Mouse (Mus musculus) hindbrain, embryonic 15.5 days (tissue): ENCODE results near the gene Pax3. TPM values are rescaled to one million over a fixed set of nuclear protein-coding genes. Genes with fewer than 3 reads are reported as not detected.

ENCODE experiments used
- ATAC-seq: fragments of 200-750 bp; cut with Nextera tagmentation; 2 replicates; pipeline ENCODE4 v1.8.0; 2017; ENCODE audit warnings: low read depth, moderate number of reproducible peaks, moderate TSS enrichment; ENCODE audit not compliant: low FRiP score
- H3K27ac ChIP-seq: fragments of 300-500 bp; sonication (generic); replicated peaks from 2 replicates; pipeline ENCODE4 v1.5.1; 2015; ENCODE audit warnings: mild to moderate bottlenecking, inconsistent platforms
- H3K27me3 ChIP-seq: fragments of 300-500 bp; sonication (generic); 2 replicates; pipeline ENCODE4 v1.6.1; 2015; ENCODE audit warnings: control low read depth, inconsistent platforms
- H3K36me3 ChIP-seq: fragments of 300-500 bp; sonication (generic); 2 replicates; pipeline ENCODE4 v1.6.1; 2015; ENCODE audit warnings: control low read depth, inconsistent platforms
- H3K4me1 ChIP-seq: fragments of 300-500 bp; sonication (generic); replicated peaks from 2 replicates; pipeline ENCODE4 v1.6.1; 2015; ENCODE audit warnings: control low read depth, inconsistent platforms
- H3K4me2 ChIP-seq: fragments of 300-500 bp; sonication (generic); 2 replicates; pipeline ENCODE4 v1.6.1; 2015; ENCODE audit warnings: moderate library complexity, mild to moderate bottlenecking, inconsistent platforms
- H3K4me3 ChIP-seq: fragments of 300-500 bp; sonication (generic); 2 replicates; pipeline ENCODE4 v1.5.1; 2015; ENCODE audit warnings: mild to moderate bottlenecking, inconsistent platforms
- H3K9ac ChIP-seq: fragments of 300-500 bp; sonication (generic); 2 replicates; pipeline ENCODE4 v1.6.1; 2015; ENCODE audit warnings: inconsistent platforms
- H3K9me3 ChIP-seq: fragments of 300-500 bp; sonication (generic); 2 replicates; pipeline ENCODE4 v1.6.1; 2016; ENCODE audit warnings: control low read depth, inconsistent platforms
- WGBS: fragments of 180-500 bp; shearing (Covaris S2); methylation state at CpG from one replicate; pipeline ENCODE4 v1.1.7; 2015; 5-methylcytosine and 5-hydroxymethylcytosine counted together
- polyA plus RNA-seq: library from polyadenylated mRNA; unstranded; fragments of >200 nt; fragmentation: Nextera tagmentation; extraction: Ambion mirVana; gene quantifications from 2 replicates; pipeline ENCODE4 v1.2.1, GENCODE M21; 2015

Gene Pax3
- polyA plus RNA-seq, 1 experiment from 2014 or later = 14.0 TPM

DNA sequence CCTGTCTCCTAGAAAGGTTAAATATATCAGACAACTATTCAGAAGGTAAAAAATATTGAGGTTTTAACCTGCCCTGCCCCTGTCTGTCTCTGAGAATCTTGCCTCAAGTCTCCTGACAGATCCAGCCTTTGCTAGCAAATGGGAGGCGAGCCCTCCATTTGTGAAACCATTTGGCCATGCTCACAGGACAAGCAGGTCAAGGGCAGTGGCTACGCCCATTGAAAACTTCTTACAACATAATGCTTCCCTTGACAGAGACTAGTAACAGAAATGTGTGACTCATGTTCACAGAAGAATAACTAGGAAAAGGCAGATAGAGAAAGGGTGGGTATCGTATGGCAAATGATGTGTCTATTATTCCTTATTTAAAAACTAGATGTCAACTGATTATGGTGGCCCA lies 80.9 kb downstream of the Pax3 start:
- peaks cover 8% of the 10 kb centered on the region for H3K4me1 ChIP-seq
- no peak overlapping the region for H3K27ac ChIP-seq
- WGBS = 85% methylated on average over 3 of the region's 3 CpGs
- H3K4me3 ChIP-seq = no peak overlapping the region
- H3K9ac ChIP-seq = no peak overlapping the region
- no peak overlapping the region for H3K4me2 ChIP-seq
- ATAC-seq = no peak
- H3K36me3 ChIP-seq = no peaks in the 10 kb centered on the region
- no peaks in the 10 kb centered on the region for H3K27me3 ChIP-seq
- H3K9me3 ChIP-seq = peaks cover 5% of the 10 kb centered on the region; the same call in 1 of the 2 replicates

DNA sequence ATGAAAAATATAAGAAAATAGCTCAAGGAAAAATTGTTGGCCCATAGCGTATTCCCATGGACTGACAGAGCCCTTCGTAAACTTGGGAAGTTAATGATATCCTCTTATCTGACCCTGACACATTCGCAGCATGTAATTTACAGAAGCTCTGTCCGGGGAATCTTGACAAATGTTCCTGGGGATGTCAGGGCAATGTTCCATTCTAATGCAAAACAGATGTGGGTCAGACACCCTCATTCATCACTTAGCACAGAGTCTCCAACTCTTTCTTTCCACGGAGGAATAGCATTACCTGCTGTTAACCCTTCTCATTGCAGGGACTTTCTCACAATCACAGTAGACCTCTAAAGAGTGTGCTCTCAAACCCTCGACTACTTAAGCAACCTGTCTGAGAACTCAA lies 86.6 kb downstream of the Pax3 start:
- Histone ChIP-seq H3K9ac (no peak overlapping the region), H3K27me3 (no peaks in the 10 kb centered on the region), H3K4me2 (no peak overlapping the region), H3K4me1 (no peaks in the 10 kb centered on the region), H3K4me3 (no peak overlapping the region), H3K9me3 (no peaks in the 10 kb centered on the region), H3K27ac (no peak overlapping the region), H3K36me3 (no peaks in the 10 kb centered on the region)
- ATAC-seq = no peak
- WGBS = 16% methylated on average over 6 of the region's 6 CpGs

DNA sequence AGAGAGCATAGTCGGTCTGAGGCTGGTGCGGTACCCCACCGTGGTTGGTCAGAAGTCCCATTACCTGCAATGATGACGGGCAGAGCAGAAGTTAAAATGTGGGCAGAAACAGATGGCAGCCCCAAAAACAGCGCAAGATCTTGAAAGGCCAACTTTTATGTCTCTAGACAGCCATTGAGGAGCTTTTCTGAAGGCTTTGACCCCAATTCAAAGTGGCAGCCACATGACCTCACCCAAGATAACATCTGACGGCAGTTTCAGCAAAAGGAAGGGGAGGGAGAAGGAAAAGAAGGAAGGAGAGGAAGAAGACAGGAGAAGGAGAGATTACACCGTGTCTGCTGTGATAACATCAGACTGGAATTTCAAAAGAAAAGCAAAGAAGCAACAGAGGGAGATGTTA lies 93.4 kb downstream of the Pax3 start:
- Histone ChIP-seq H3K4me2 (no peak overlapping the region), H3K4me3 (no peak overlapping the region), H3K4me1 (no peaks in the 10 kb centered on the region), H3K36me3 (no peaks in the 10 kb centered on the region), H3K9me3 (no peaks in the 10 kb centered on the region), H3K27ac (no peak overlapping the region), H3K27me3 (no peaks in the 10 kb centered on the region), H3K9ac (no peak overlapping the region)
- no peak for ATAC-seq
- WGBS = 83% methylated on average over 7 of the region's 7 CpGs

DNA sequence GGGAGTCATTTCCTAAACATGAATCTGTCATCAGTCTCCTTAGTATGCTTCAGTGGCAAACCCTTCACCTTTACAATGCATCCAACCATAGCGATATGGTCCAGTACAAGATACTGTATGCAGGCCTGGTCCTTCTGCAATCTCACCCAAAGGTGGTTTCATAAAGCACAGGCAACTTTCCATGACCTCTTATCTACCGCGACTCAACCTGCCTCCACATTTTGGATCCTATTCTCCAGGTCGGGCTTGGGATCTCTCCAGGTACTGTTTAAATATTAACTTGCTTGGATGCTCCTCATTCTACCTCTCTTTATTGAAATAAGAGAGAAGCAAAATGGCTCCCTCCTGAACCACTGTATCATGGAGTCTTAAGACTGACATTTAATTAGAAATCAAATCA lies 103.3 kb downstream of the Pax3 start:
- Histone ChIP-seq H3K4me3 (no peak overlapping the region), H3K27ac (no peak overlapping the region), H3K4me1 (no peaks in the 10 kb centered on the region), H3K9me3 (no peaks in the 10 kb centered on the region), H3K9ac (no peak overlapping the region), H3K27me3 (no peaks in the 10 kb centered on the region), H3K4me2 (no peak overlapping the region), H3K36me3 (no peaks in the 10 kb centered on the region)
- WGBS = 97% methylated on average over 4 of the region's 4 CpGs
- no peak for ATAC-seq

DNA sequence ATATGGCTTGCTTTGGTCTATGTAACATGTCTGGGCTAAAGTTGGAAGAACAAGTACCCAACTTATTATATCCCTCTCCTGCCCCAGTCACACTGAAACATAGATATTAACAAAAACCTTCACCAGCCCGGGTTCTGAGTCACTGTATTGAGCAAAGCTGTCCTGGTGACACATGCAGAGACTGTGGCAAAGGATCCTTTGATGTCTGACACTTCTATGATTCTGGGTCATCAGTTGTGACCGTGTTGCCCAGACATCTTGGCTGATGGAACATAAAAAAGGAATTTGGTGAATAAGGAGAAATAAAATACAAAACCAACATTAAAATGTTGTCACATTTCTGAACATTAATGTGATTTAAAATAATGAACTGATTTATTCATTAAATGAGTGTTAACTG lies 108.3 kb downstream of the Pax3 start:
- Histone ChIP-seq H3K27ac (no peak overlapping the region), H3K36me3 (no peaks in the 10 kb centered on the region), H3K9me3 (no peaks in the 10 kb centered on the region), H3K9ac (no peak overlapping the region), H3K27me3 (no peaks in the 10 kb centered on the region), H3K4me1 (no peaks in the 10 kb centered on the region), H3K4me2 (no peak overlapping the region), H3K4me3 (no peak overlapping the region)
- ATAC-seq = no peak
- WGBS = 66% methylated on average over 2 of the region's 2 CpGs

DNA sequence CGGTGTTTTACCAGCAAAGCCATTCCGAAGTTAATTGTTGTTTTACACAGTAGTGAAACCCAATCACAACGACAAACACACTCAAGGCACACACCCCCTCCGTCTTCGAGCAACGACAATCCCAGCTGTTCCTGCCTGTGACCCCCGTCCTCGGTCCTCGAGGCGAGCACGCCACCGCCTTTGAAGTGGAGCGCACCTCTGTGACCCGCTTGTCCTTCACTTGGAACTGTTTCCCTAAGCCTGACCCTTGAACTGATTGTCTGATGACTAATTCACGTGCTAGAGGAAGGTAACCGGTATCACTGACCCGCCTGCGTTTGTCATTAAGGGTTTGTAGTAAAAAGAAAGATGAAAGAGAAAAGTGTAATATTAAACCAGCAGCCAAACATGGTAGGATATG lies 115.2 kb downstream of the Pax3 start:
- no peaks in the 10 kb centered on the region for H3K36me3 ChIP-seq
- no peak overlapping the region for H3K4me2 ChIP-seq
- ATAC-seq = no peak
- no peak overlapping the region for H3K9ac ChIP-seq
- H3K4me3 ChIP-seq = no peak overlapping the region
- 41% methylated on average over 18 of the region's 18 CpGs for WGBS
- H3K27me3 ChIP-seq = 0 out of 2 replicates have a peak, but pooled peaks cover 4% of the 10 kb centered on the region
- no peaks in the 10 kb centered on the region for H3K4me1 ChIP-seq
- no peaks in the 10 kb centered on the region for H3K9me3 ChIP-seq
- H3K27ac ChIP-seq = no peak overlapping the region

- no peaks in the 10 kb centered on the region for H3K4me1 ChIP-seq
- H3K36me3 ChIP-seq = no peaks in the 10 kb centered on the region
- whole genome bisulfite sequencing = 61% methylated on average over 5 of the region's 5 CpGs
- H3K27ac ChIP-seq = no peak overlapping the region
- H3K9ac ChIP-seq = no peak overlapping the region
- no peak for ATAC-seq
- H3K4me3 ChIP-seq = no peak overlapping the region
- H3K4me2 ChIP-seq = no peak overlapping the region
- no peaks in the 10 kb centered on the region for H3K9me3 ChIP-seq
- no peaks in the 10 kb centered on the region for H3K27me3 ChIP-seq
Measured at GRCm38 (mm10) chr1:78060850-78061249, 136.1 kb downstream of the Pax3 start.

DNA sequence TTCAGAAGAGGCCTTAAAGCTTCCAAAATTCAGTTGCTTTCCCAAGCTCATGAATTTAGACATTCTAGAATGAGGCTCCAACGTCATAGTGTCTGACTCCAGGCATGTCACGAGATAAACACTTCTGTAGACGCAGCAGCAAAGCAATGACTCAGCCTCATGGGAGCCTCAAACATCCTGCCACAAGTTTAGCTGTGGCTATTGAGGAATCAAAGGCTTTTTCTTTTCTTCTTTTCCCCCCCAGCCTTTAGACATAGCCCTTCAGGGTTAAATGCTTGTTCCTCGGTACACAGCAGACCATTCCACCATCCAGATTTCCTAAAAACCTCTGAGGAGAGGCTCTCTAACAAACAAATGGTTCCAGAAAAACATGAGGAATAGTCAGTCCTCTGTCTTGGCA lies 139.0 kb downstream of the Pax3 start:
- Histone ChIP-seq H3K27me3 (no peaks in the 10 kb centered on the region), H3K9me3 (no peaks in the 10 kb centered on the region), H3K4me3 (no peak overlapping the region), H3K9ac (no peak overlapping the region), H3K27ac (no peak overlapping the region), H3K36me3 (no peaks in the 10 kb centered on the region), H3K4me2 (no peak overlapping the region), H3K4me1 (no peaks in the 10 kb centered on the region)
- no peak for ATAC-seq
- 71% methylated on average over 4 of the region's 4 CpGs for WGBS

- WGBS = 77% methylated on average over 6 of the region's 6 CpGs
- Histone ChIP-seq H3K4me1 (no peaks in the 10 kb centered on the region), H3K4me2 (no peak overlapping the region), H3K9ac (no peak overlapping the region), H3K36me3 (no peaks in the 10 kb centered on the region), H3K9me3 (no peaks in the 10 kb centered on the region), H3K27ac (no peak overlapping the region), H3K4me3 (no peak overlapping the region), H3K27me3 (no peaks in the 10 kb centered on the region)
- ATAC-seq = no peak
Measured at GRCm38 (mm10) chr1:78053677-78054076, 143.3 kb downstream of the Pax3 start.

Other genes starting within 250 kb of the Pax3 start
- 2.1 and 2.9 TPM in 2 replicates for gene Sgpp2, start 113.2 kb upstream of the Pax3 start, polyA plus RNA-seq